Mouse (Mus musculus) midbrain, embryonic 11.5 days (tissue): ENCODE measurements at regions not wholly inside any gene's neighbourhood (a gene's known extent, or its start where the extent isn't known, plus 50 kb on each side); places are given as distances from the start of the nearest gene placed in this dataset.

Experiments
- ATAC-seq: fragments of 200-750 bp; cut with Nextera tagmentation; 2 replicates; pipeline ENCODE4 v1.8.0; 2017; ENCODE audit warnings: moderate TSS enrichment, moderate library complexity; ENCODE audit not compliant: low FRiP score
- DNase-seq: peaks from one replicate; pipeline ENCODE4 v3.0.0; 2015; ENCODE audit warnings: low spot score; ENCODE audit errors: missing footprints
- H3K27ac ChIP-seq: fragments of 300-500 bp; sonication (generic); 2 replicates; pipeline ENCODE4 v1.5.1; 2014; ENCODE audit warnings: low read depth, low read length
- H3K27me3 ChIP-seq: fragments of 300-500 bp; sonication (generic); 2 replicates; pipeline ENCODE4 v1.6.1; 2014; ENCODE audit warnings: mild to moderate bottlenecking, low read length, moderate library complexity, mixed read lengths; ENCODE audit not compliant: control insufficient read depth, insufficient read depth
- H3K36me3 ChIP-seq: fragments of 300-500 bp; sonication (generic); 2 replicates; pipeline ENCODE4 v1.6.1; 2014; ENCODE audit warnings: mild to moderate bottlenecking, low read length, moderate library complexity, mixed read lengths; ENCODE audit not compliant: control insufficient read depth, insufficient read depth
- H3K4me1 ChIP-seq: fragments of 300-500 bp; sonication (generic); 2 replicates; pipeline ENCODE4 v1.6.1; 2014; ENCODE audit warnings: low read length; ENCODE audit not compliant: control insufficient read depth, insufficient read depth
- H3K4me2 ChIP-seq: fragments of 300-500 bp; sonication (generic); 2 replicates; pipeline ENCODE4 v1.6.1; 2014; ENCODE audit warnings: mild to moderate bottlenecking, moderate library complexity
- H3K4me3 ChIP-seq: fragments of 300-500 bp; sonication (generic); 2 replicates; pipeline ENCODE4 v1.5.1; 2014; ENCODE audit warnings: low read depth, low read length
- H3K9ac ChIP-seq: fragments of 300-500 bp; sonication (generic); 2 replicates; pipeline ENCODE4 v1.6.1; 2014; ENCODE audit warnings: low read length
- H3K9me3 ChIP-seq: fragments of 300-500 bp; sonication (generic); 2 replicates; pipeline ENCODE4 v1.6.1; 2016; ENCODE audit warnings: low read length; ENCODE audit not compliant: control insufficient read depth
- WGBS: fragments of 180-500 bp; shearing (Covaris S2); extraction: QIAGEN DNeasy Blood & Tissue Kit; methylation state at CpG from one replicate; pipeline ENCODE4 v1.1.7; 2014; 5-methylcytosine and 5-hydroxymethylcytosine counted together

GRCm38 (mm10) chr2:79086857-79087578, 168.2 kb upstream of the Itga4 start:
- Histone ChIP-seq H3K36me3 (no peaks in the 10 kb centered on the region), H3K4me1 (no peaks in the 10 kb centered on the region), H3K27ac (no peak overlapping the region), H3K9me3 (no peaks in the 10 kb centered on the region), H3K4me3 (no peak overlapping the region), H3K9ac (no peak overlapping the region), H3K4me2 (no peak overlapping the region), H3K27me3 (no peaks in the 10 kb centered on the region)
- ATAC-seq (no peak), DNase-seq (no peak)
- 82% methylated on average over 9 of the region's 9 CpGs for WGBS

GRCm38 (mm10) chr2:79087600-79088205, 167.5 kb upstream of the Itga4 start:
- Histone ChIP-seq H3K4me3 (no peak overlapping the region), H3K9ac (no peak overlapping the region), H3K4me1 (no peaks in the 10 kb centered on the region), H3K4me2 (no peak overlapping the region), H3K27me3 (no peaks in the 10 kb centered on the region), H3K36me3 (no peaks in the 10 kb centered on the region), H3K9me3 (no peaks in the 10 kb centered on the region), H3K27ac (no peak overlapping the region)
- 85% methylated on average over 9 of the region's 9 CpGs for WGBS
- ATAC-seq (no peak), DNase-seq (no peak)

GRCm38 (mm10) chr2:79090273-79090672, 165.0 kb upstream of the Itga4 start:
- Histone ChIP-seq H3K4me2 (no peak overlapping the region), H3K4me1 (no peaks in the 10 kb centered on the region), H3K27me3 (no peaks in the 10 kb centered on the region), H3K27ac (no peak overlapping the region), H3K9me3 (no peaks in the 10 kb centered on the region), H3K4me3 (no peak overlapping the region), H3K9ac (no peak overlapping the region), H3K36me3 (no peaks in the 10 kb centered on the region)
- DNase-seq (no peak), ATAC-seq (no peak)
- WGBS = 93% methylated on average over 2 of the region's 2 CpGs

- H3K4me1 ChIP-seq = no peaks in the 10 kb centered on the region
- no peak overlapping the region for H3K9ac ChIP-seq
- DNase-seq = no peak
- H3K27ac ChIP-seq = no peak overlapping the region
- no peaks in the 10 kb centered on the region for H3K36me3 ChIP-seq
- H3K4me2 ChIP-seq = no peak overlapping the region
- no peak overlapping the region for H3K4me3 ChIP-seq
- 35% methylated on average over 1 of the region's 1 CpGs for WGBS
- no peak for ATAC-seq
- no peaks in the 10 kb centered on the region for H3K27me3 ChIP-seq
- H3K9me3 ChIP-seq = no peaks in the 10 kb centered on the region
These were observed 160.9 kb upstream of the Itga4 start for GRCm38 (mm10) chr2:79094298-79094697.

- Histone ChIP-seq H3K4me1 (no peaks in the 10 kb centered on the region), H3K9me3 (no peaks in the 10 kb centered on the region), H3K4me3 (no peak overlapping the region), H3K9ac (no peak overlapping the region), H3K4me2 (no peak overlapping the region), H3K36me3 (no peaks in the 10 kb centered on the region), H3K27ac (no peak overlapping the region), H3K27me3 (no peaks in the 10 kb centered on the region)
- WGBS = 87% methylated on average over 3 of the region's 3 CpGs
- ATAC-seq (no peak), DNase-seq (no peak)
These were observed 158.5 kb upstream of the Itga4 start for GRCm38 (mm10) chr2:79096532-79097251.

GRCm38 (mm10) chr2:79099601-79100000, 155.6 kb upstream of the Itga4 start:
- 95% methylated on average over 1 of the region's 1 CpGs for WGBS
- no peak for ATAC-seq

GRCm38 (mm10) chr2:79111673-79112072, 143.6 kb upstream of the Itga4 start:
- no peaks in the 10 kb centered on the region for H3K36me3 ChIP-seq
- no peak for DNase-seq
- H3K4me1 ChIP-seq = no peaks in the 10 kb centered on the region
- H3K9me3 ChIP-seq = no peaks in the 10 kb centered on the region
- no peak overlapping the region for H3K4me3 ChIP-seq
- no peaks in the 10 kb centered on the region for H3K27me3 ChIP-seq
- no peak overlapping the region for H3K27ac ChIP-seq
- H3K4me2 ChIP-seq = no peak overlapping the region
- H3K9ac ChIP-seq = no peak overlapping the region
- 78% methylated on average over 1 of the region's 1 CpGs for WGBS
- no peak for ATAC-seq

More at GRCm38 (mm10) chr2:79099601-79100000, 155.6 kb upstream of the Itga4 start:
- H3K27me3 ChIP-seq = no peaks in the 10 kb centered on the region
- no peaks in the 10 kb centered on the region for H3K4me1 ChIP-seq
- no peak overlapping the region for H3K9ac ChIP-seq
- H3K36me3 ChIP-seq = no peaks in the 10 kb centered on the region
- no peak overlapping the region for H3K27ac ChIP-seq
- H3K9me3 ChIP-seq = no peaks in the 10 kb centered on the region
- H3K4me2 ChIP-seq = no peak overlapping the region
- no peak overlapping the region for H3K4me3 ChIP-seq
- DNase-seq = no peak

GRCm38 (mm10) chr2:79112076-79112475, 143.2 kb upstream of the Itga4 start:
- H3K4me3 ChIP-seq = no peak overlapping the region
- H3K9me3 ChIP-seq = no peaks in the 10 kb centered on the region
- DNase-seq = no peak
- 86% methylated on average over 1 of the region's 1 CpGs for WGBS
- no peak overlapping the region for H3K4me2 ChIP-seq
- no peak overlapping the region for H3K9ac ChIP-seq
- H3K27ac ChIP-seq = no peak overlapping the region
- H3K27me3 ChIP-seq = no peaks in the 10 kb centered on the region
- ATAC-seq = no peak
- H3K36me3 ChIP-seq = no peaks in the 10 kb centered on the region
- no peaks in the 10 kb centered on the region for H3K4me1 ChIP-seq
